Mouse (Mus musculus) forebrain, embryonic 13.5 days (tissue): ENCODE measurements at regions not wholly inside any gene's neighbourhood (a gene's known extent, or its start where the extent isn't known, plus 50 kb on each side); places are given as distances from the start of the nearest gene placed in this dataset.

ENCODE experiments used
- ATAC-seq: fragments of 200-750 bp; cut with Nextera tagmentation; 2 replicates; pipeline ENCODE4 v1.8.0; 2017
- H3K27ac ChIP-seq: fragments of 300-500 bp; sonication (generic); 2 replicates; pipeline ENCODE4 v1.5.1; 2015; ENCODE audit warnings: inconsistent platforms, mild to moderate bottlenecking, moderate library complexity
- H3K27me3 ChIP-seq: fragments of 300-500 bp; sonication (generic); 2 replicates; pipeline ENCODE4 v1.6.1; 2015; ENCODE audit warnings: mild to moderate bottlenecking, inconsistent platforms
- H3K36me3 ChIP-seq: fragments of 300-500 bp; sonication (generic); 2 replicates; pipeline ENCODE4 v1.6.1; 2015; ENCODE audit warnings: mild to moderate bottlenecking, inconsistent platforms; ENCODE audit not compliant: poor library complexity, severe bottlenecking
- H3K4me1 ChIP-seq: fragments of 300-500 bp; sonication (generic); 2 replicates; pipeline ENCODE4 v1.6.1; 2015; ENCODE audit warnings: inconsistent platforms
- H3K4me2 ChIP-seq: fragments of 300-500 bp; sonication (generic); 2 replicates; pipeline ENCODE4 v1.6.1; 2015; ENCODE audit warnings: inconsistent platforms, mild to moderate bottlenecking, moderate library complexity
- H3K4me3 ChIP-seq: fragments of 300-500 bp; sonication (generic); 2 replicates; pipeline ENCODE4 v1.5.1; 2015; ENCODE audit warnings: mild to moderate bottlenecking, inconsistent platforms
- H3K9ac ChIP-seq: fragments of 300-500 bp; sonication (generic); 2 replicates; pipeline ENCODE4 v1.6.1; 2015; ENCODE audit warnings: mild to moderate bottlenecking, inconsistent platforms
- H3K9me3 ChIP-seq: fragments of 300-500 bp; sonication (generic); replicated peaks from 2 replicates; pipeline ENCODE4 v1.6.1; 2016; ENCODE audit warnings: inconsistent platforms
- WGBS: fragments of 180-500 bp; shearing (Covaris S2); methylation state at CpG from one replicate; pipeline ENCODE4 v1.1.7; 2015; 5-methylcytosine and 5-hydroxymethylcytosine counted together

DNA sequence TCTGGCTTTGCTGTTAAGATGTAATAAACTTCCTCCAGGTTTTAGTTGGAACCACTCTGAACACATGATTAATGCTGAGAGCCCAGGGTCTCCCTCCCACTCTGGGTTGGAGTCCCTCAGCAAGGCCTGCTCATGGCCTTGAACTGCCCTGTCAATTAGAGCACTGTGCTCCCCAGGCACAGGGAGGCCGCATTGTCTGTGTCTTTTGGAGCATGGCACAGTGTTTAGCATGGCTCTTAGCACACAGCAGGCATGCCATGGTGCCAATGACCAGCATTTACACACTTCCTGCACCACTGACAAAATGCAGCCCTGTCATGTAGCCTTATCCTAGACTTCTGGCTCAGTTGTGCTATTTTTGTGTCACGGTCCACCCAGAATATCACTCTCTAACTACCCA lies 398.2 kb upstream of the Mmadhc start:
- Histone ChIP-seq H3K9me3 (no peaks in the 10 kb centered on the region), H3K27ac (no peak overlapping the region), H3K4me3 (no peak overlapping the region), H3K27me3 (no peaks in the 10 kb centered on the region), H3K4me2 (no peak overlapping the region), H3K36me3 (no peaks in the 10 kb centered on the region), H3K9ac (no peak overlapping the region), H3K4me1 (peaks cover 24% of the 10 kb centered on the region)
- 45% methylated on average over 2 of the region's 2 CpGs for WGBS
- ATAC-seq = peak; percentile 95

DNA sequence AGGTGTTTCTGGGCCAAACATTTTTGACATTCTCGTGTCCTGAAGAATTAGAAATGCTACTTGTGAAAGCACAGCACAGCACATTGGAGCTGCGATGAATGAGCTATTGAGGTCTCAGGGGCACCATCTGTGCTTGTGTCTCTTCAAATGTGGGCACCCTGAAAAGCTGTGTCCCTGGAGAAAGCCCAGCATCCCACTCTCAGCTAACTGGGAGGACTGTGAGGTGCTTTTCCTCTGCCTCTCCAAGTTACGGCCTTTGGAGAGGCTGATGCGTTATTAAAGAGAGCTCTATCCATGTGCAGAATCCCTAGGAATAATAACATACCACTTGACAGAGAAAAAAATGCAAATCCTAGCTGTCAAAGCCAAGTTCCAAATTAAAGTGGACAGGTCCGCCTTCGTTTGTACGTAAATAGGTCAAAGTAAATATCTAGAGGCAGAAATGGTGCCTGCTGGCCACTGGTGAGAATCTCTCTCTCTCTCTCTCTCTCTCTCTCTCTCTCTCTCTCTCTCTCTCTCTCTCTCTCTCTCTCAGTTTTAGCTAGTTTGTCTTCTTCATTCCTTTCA lies 397.3 kb upstream of the Mmadhc start:
- Histone ChIP-seq H3K4me2 (no peak overlapping the region), H3K9me3 (no peaks in the 10 kb centered on the region), H3K27ac (no peak overlapping the region), H3K4me3 (no peak overlapping the region), H3K9ac (no peak overlapping the region), H3K4me1 (peaks cover 24% of the 10 kb centered on the region), H3K36me3 (no peaks in the 10 kb centered on the region), H3K27me3 (no peaks in the 10 kb centered on the region)
- 47% methylated on average over 7 of the region's 7 CpGs for WGBS
- no peak for ATAC-seq

GRCm38 (mm10) chr2:50690120-50691103 lies 393.8 kb upstream of the Mmadhc start:
- H3K9me3 ChIP-seq = no peaks in the 10 kb centered on the region
- no peaks in the 10 kb centered on the region for H3K36me3 ChIP-seq
- no peak overlapping the region for H3K27ac ChIP-seq
- 89% methylated on average over 11 of the region's 11 CpGs for WGBS
- H3K4me3 ChIP-seq = no peak overlapping the region
- no peak overlapping the region for H3K4me2 ChIP-seq
- H3K9ac ChIP-seq = no peak overlapping the region
- no peak for ATAC-seq
- H3K27me3 ChIP-seq = no peaks in the 10 kb centered on the region
- H3K4me1 ChIP-seq = peaks cover 24% of the 10 kb centered on the region

DNA sequence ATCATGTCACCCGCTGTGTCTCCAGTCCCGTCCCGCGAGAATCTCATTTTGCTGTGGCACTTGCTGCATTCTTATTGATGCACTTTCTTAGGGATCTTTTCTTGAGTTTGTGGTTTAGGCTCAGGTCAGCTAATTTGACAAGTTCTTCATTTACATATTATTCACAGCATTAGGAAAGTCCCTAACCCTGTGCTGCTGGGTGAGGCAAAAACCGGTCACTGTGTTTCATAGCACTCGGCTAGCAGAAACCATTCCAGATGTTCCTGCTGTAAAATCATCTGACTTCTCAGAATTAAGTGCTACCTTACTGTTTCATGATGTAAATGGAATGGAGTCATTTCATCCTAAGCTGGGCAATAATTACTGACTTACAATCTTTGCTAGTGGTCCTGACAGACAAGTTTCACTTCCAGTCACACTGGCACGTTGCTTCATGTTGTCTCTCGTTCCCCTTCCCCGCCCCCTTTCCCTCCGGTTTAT lies 391.1 kb upstream of the Mmadhc start:
- H3K4me2 ChIP-seq = no peak overlapping the region
- no peak overlapping the region for H3K4me3 ChIP-seq
- no peak overlapping the region for H3K27ac ChIP-seq
- no peaks in the 10 kb centered on the region for H3K36me3 ChIP-seq
- 92% methylated on average over 10 of the region's 10 CpGs for WGBS
- H3K27me3 ChIP-seq = no peaks in the 10 kb centered on the region
- no peak overlapping the region for H3K9ac ChIP-seq
- no peaks in the 10 kb centered on the region for H3K9me3 ChIP-seq
- no peaks in the 10 kb centered on the region for H3K4me1 ChIP-seq
- no peak for ATAC-seq

GRCm38 (mm10) chr2:50687222-50687621 lies 390.6 kb upstream of the Mmadhc start:
- Histone ChIP-seq H3K4me1 (no peaks in the 10 kb centered on the region), H3K9me3 (no peaks in the 10 kb centered on the region), H3K9ac (no peak overlapping the region), H3K4me2 (no peak overlapping the region), H3K36me3 (no peaks in the 10 kb centered on the region), H3K4me3 (no peak overlapping the region), H3K27ac (no peak overlapping the region), H3K27me3 (no peaks in the 10 kb centered on the region)
- no peak for ATAC-seq
- 72% methylated on average over 5 of the region's 5 CpGs for WGBS

DNA sequence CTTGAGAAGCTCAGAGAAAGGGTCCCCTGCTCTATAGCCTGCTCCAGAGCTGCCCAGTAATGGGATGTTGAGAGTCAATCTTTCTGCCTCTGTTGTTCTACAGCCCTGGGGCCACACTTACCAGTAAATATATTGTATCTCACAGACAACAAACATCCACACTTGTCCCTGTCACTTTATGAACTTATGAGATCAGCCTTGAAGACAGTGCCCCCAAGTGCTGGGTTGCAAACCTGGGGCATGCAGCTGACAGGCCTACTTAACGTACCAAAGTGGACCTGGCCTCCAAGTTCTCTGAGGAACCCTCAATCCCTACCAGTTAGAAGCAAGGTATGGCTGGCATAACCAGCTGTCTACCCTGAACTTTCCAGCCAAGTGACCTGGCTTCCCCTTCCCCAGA lies 380.9 kb upstream of the Mmadhc start:
- Histone ChIP-seq H3K4me1 (no peaks in the 10 kb centered on the region), H3K27me3 (no peaks in the 10 kb centered on the region), H3K4me2 (no peak overlapping the region), H3K4me3 (no peak overlapping the region), H3K27ac (no peak overlapping the region), H3K9me3 (no peaks in the 10 kb centered on the region), H3K9ac (no peak overlapping the region), H3K36me3 (no peaks in the 10 kb centered on the region)
- no peak for ATAC-seq
- WGBS = 82% methylated on average over 1 of the region's 1 CpGs

GRCm38 (mm10) chr2:50675736-50676550 lies 379.3 kb upstream of the Mmadhc start:
- Histone ChIP-seq H3K9me3 (no peaks in the 10 kb centered on the region), H3K27ac (no peak overlapping the region), H3K4me3 (no peak overlapping the region), H3K27me3 (no peaks in the 10 kb centered on the region), H3K9ac (no peak overlapping the region), H3K4me2 (no peak overlapping the region), H3K4me1 (no peaks in the 10 kb centered on the region), H3K36me3 (no peaks in the 10 kb centered on the region)
- ATAC-seq = no peak
- WGBS = 89% methylated on average over 7 of the region's 7 CpGs

- Histone ChIP-seq H3K27ac (no peak overlapping the region), H3K9ac (no peak overlapping the region), H3K36me3 (no peaks in the 10 kb centered on the region), H3K4me1 (no peaks in the 10 kb centered on the region), H3K4me2 (no peak overlapping the region), H3K9me3 (no peaks in the 10 kb centered on the region), H3K4me3 (no peak overlapping the region), H3K27me3 (no peaks in the 10 kb centered on the region)
- ATAC-seq = no peak
- WGBS = 91% methylated on average over 3 of the region's 3 CpGs
Measured at GRCm38 (mm10) chr2:50674856-50675175, 378.2 kb upstream of the Mmadhc start.

- 90% methylated on average over 7 of the region's 7 CpGs for WGBS
- no peaks in the 10 kb centered on the region for H3K4me1 ChIP-seq
- no peak overlapping the region for H3K4me3 ChIP-seq
Measured at GRCm38 (mm10) chr2:50674151-50674855, 377.7 kb upstream of the Mmadhc start.

DNA sequence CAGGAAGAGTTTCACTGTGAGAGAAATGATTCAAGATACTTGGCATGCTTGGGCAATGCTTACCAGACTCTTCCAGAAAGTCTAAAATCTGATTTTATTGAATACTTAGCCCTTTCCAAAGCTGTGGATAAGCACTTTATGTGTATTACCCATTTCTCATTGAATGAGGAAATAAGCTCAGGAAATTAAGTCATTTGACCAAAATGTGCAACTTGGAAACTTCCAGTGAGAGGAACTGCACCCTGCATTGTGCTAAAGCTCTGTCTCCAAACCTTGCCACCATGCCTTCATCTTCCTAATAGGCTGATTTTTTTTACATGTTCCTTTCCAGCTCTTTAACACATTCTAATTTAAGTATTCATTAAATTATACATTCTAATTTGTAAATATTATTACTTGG lies 372.7 kb upstream of the Mmadhc start:
- Histone ChIP-seq H3K9me3 (no peaks in the 10 kb centered on the region), H3K36me3 (no peaks in the 10 kb centered on the region), H3K4me1 (no peaks in the 10 kb centered on the region), H3K4me2 (no peak overlapping the region), H3K4me3 (no peak overlapping the region), H3K27ac (no peak overlapping the region), H3K9ac (no peak overlapping the region), H3K27me3 (no peaks in the 10 kb centered on the region)
- no peak for ATAC-seq

More at GRCm38 (mm10) chr2:50674151-50674855, 377.7 kb upstream of the Mmadhc start:
- Histone ChIP-seq H3K27ac (no peak overlapping the region), H3K36me3 (no peaks in the 10 kb centered on the region), H3K9me3 (no peaks in the 10 kb centered on the region), H3K9ac (no peak overlapping the region), H3K4me2 (no peak overlapping the region), H3K27me3 (no peaks in the 10 kb centered on the region)
- no peak for ATAC-seq

GRCm38 (mm10) chr2:50668789-50669188 lies 372.2 kb upstream of the Mmadhc start:
- H3K4me2 ChIP-seq = no peak overlapping the region
- H3K9ac ChIP-seq = no peak overlapping the region
- no peaks in the 10 kb centered on the region for H3K9me3 ChIP-seq
- no peaks in the 10 kb centered on the region for H3K4me1 ChIP-seq
- no peaks in the 10 kb centered on the region for H3K36me3 ChIP-seq
- WGBS = 70% methylated on average over 1 of the region's 1 CpGs
- H3K27ac ChIP-seq = no peak overlapping the region
- no peak overlapping the region for H3K4me3 ChIP-seq
- no peaks in the 10 kb centered on the region for H3K27me3 ChIP-seq
- no peak for ATAC-seq
